Mouse (Mus musculus) midbrain, embryonic 13.5 days (tissue): ENCODE results near the gene S100a3. TPM values are rescaled to one million over a fixed set of nuclear protein-coding genes. Genes with fewer than 3 reads are reported as not detected.

Source experiments
- ATAC-seq: fragments of 200-750 bp; cut with Nextera tagmentation; 2 replicates; pipeline ENCODE4 v1.8.0; 2017; ENCODE audit warnings: mild to moderate bottlenecking, moderate TSS enrichment, moderate library complexity
- H3K27ac ChIP-seq: fragments of 300-500 bp; sonication (generic); 2 replicates; pipeline ENCODE4 v1.5.1; 2015; ENCODE audit warnings: inconsistent platforms, mild to moderate bottlenecking, moderate library complexity
- H3K27me3 ChIP-seq: fragments of 300-500 bp; sonication (generic); 2 replicates; pipeline ENCODE4 v1.6.1; 2015; ENCODE audit warnings: mild to moderate bottlenecking, inconsistent platforms
- H3K36me3 ChIP-seq: fragments of 300-500 bp; sonication (generic); 2 replicates; pipeline ENCODE4 v1.6.1; 2015; ENCODE audit warnings: mild to moderate bottlenecking, inconsistent platforms
- H3K4me1 ChIP-seq: fragments of 300-500 bp; sonication (generic); replicated peaks from 2 replicates; pipeline ENCODE4 v1.6.1; 2015; ENCODE audit warnings: inconsistent platforms
- H3K4me2 ChIP-seq: fragments of 300-500 bp; sonication (generic); replicated peaks from 2 replicates; pipeline ENCODE4 v1.6.1; 2015; ENCODE audit warnings: moderate library complexity, mild to moderate bottlenecking, inconsistent platforms
- H3K4me3 ChIP-seq: fragments of 300-500 bp; sonication (generic); replicated peaks from 2 replicates; pipeline ENCODE4 v1.5.1; 2015; ENCODE audit warnings: mild to moderate bottlenecking, inconsistent platforms
- H3K9ac ChIP-seq: fragments of 300-500 bp; sonication (generic); replicated peaks from 2 replicates; pipeline ENCODE4 v1.6.1; 2015; ENCODE audit warnings: mild to moderate bottlenecking, inconsistent platforms
- H3K9me3 ChIP-seq: fragments of 300-500 bp; sonication (generic); 2 replicates; pipeline ENCODE4 v1.6.1; 2016; ENCODE audit warnings: mild to moderate bottlenecking, inconsistent platforms
- WGBS: fragments of 180-500 bp; shearing (Covaris S2); methylation state at CpG from one replicate; pipeline ENCODE4 v1.1.7; 2015; 5-methylcytosine and 5-hydroxymethylcytosine counted together
- polyA plus RNA-seq: library from polyadenylated mRNA; unstranded; fragments of >200 nt; fragmentation: Nextera tagmentation; extraction: Ambion mirVana; gene quantifications from 2 replicates; pipeline ENCODE4 v1.2.1, GENCODE M21; 2015

S100a3 gene
- polyA plus RNA-seq, 1 experiment from 2014 or later: not detected

GRCm38 (mm10) chr3:90594466-90594865, 34.1 kb downstream of the S100a3 start:
- Histone ChIP-seq H3K27me3 (no peaks in the 10 kb centered on the region), H3K36me3 (no peaks in the 10 kb centered on the region), H3K4me2 (no peak overlapping the region), H3K27ac (no peak overlapping the region), H3K4me3 (no peak overlapping the region), H3K9ac (no peak overlapping the region), H3K4me1 (no peaks in the 10 kb centered on the region), H3K9me3 (no peaks in the 10 kb centered on the region)
- WGBS: 86% methylated on average over 1 of the region's 1 CpGs
- no peak for ATAC-seq

DNA sequence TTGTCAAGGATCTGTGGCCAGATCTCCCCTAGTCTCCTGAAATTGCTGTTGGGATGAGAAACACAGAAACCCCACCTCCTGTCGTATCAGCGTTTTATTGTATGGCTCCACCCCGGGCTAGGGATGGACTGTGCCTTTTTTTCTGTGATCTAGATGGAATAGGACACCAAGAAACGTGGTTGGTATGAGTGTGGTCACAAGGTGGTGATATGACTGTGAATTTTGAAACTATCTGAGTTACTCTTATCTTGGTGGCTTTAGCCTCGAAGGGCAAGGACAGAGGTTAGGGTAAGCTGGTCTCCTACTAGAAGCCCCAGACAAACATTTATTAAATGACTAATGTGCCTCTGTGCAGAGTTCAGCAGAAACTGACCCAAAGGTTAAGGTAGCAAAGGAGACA, 35.2 kb downstream of the S100a3 start:
- Histone ChIP-seq H3K4me3 (no peak overlapping the region), H3K9me3 (no peaks in the 10 kb centered on the region), H3K27ac (no peak overlapping the region), H3K36me3 (no peaks in the 10 kb centered on the region), H3K4me1 (no peaks in the 10 kb centered on the region), H3K27me3 (no peaks in the 10 kb centered on the region), H3K9ac (no peak overlapping the region), H3K4me2 (no peak overlapping the region)
- no peak for ATAC-seq
- WGBS: 78% methylated on average over 5 of the region's 5 CpGs

- Histone ChIP-seq H3K9ac (no peak overlapping the region), H3K27me3 (no peaks in the 10 kb centered on the region)
- 91% methylated on average over 6 of the region's 6 CpGs for WGBS
Observed at GRCm38 (mm10) chr3:90596810-90597209, 36.4 kb downstream of the S100a3 start.

GRCm38 (mm10) chr3:90597736-90598135, 37.4 kb downstream of the S100a3 start:
- no peak overlapping the region for H3K9ac ChIP-seq
- H3K27ac ChIP-seq: no peak overlapping the region
- no peaks in the 10 kb centered on the region for H3K4me1 ChIP-seq
- no peak for ATAC-seq
- H3K9me3 ChIP-seq: no peaks in the 10 kb centered on the region
- 67% methylated on average over 6 of the region's 6 CpGs for WGBS
- H3K4me2 ChIP-seq: no peak overlapping the region
- H3K36me3 ChIP-seq: no peaks in the 10 kb centered on the region
- no peaks in the 10 kb centered on the region for H3K27me3 ChIP-seq
- no peak overlapping the region for H3K4me3 ChIP-seq

More at GRCm38 (mm10) chr3:90596810-90597209, 36.4 kb downstream of the S100a3 start:
- Histone ChIP-seq H3K4me3 (no peak overlapping the region), H3K36me3 (no peaks in the 10 kb centered on the region), H3K4me1 (no peaks in the 10 kb centered on the region), H3K9me3 (no peaks in the 10 kb centered on the region), H3K27ac (no peak overlapping the region), H3K4me2 (no peak overlapping the region)
- ATAC-seq: no peak

DNA sequence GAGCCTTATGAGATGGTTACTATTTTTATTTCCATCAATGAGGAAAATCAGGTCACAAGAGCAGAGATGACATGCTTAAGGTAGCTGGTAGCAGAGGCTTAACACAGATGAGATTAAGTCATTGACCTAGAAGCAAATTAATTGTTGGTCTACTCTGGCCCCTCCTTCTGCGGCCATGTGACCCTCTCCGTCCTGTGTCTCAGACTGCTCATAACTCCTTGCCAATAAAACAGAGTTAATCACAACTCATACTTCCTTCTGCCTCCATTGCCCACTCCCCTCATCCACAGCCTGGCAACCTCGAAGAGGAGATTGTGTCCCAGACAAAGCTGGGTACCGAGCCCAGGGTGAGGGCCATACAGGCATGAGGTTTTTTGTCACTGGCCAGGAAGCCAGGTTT, 37.8 kb downstream of the S100a3 start:
- H3K27me3 ChIP-seq: no peaks in the 10 kb centered on the region
- no peaks in the 10 kb centered on the region for H3K36me3 ChIP-seq
- H3K27ac ChIP-seq: no peak overlapping the region
- no peak overlapping the region for H3K9ac ChIP-seq
- ATAC-seq: no peak
- no peak overlapping the region for H3K4me3 ChIP-seq
- no peak overlapping the region for H3K4me2 ChIP-seq
- no peaks in the 10 kb centered on the region for H3K9me3 ChIP-seq
- 75% methylated on average over 4 of the region's 4 CpGs for WGBS
- H3K4me1 ChIP-seq: no peaks in the 10 kb centered on the region

DNA sequence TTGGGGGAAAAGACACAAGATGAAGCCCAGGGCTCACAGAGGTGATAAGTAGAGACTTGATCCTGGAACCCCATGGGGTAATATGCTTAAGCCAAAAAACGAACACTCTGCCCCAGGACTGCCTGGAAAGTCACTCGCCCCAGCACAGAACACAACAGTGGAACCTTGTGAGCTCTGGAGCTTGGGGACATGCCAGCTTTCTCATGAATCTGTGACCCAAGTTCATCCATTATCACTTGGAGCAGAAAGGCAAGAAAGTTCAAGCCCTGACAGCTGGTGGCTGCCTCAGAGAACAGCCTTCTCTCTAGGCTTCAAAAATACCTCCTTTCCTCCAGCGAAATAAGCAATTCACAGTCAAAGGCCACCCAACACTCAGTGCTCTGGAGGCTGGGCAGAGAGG, 39.0 kb downstream of the S100a3 start:
- no peaks in the 10 kb centered on the region for H3K4me1 ChIP-seq
- H3K27me3 ChIP-seq: no peaks in the 10 kb centered on the region
- no peak overlapping the region for H3K9ac ChIP-seq
- no peaks in the 10 kb centered on the region for H3K9me3 ChIP-seq
- ATAC-seq: no peak
- no peak overlapping the region for H3K4me3 ChIP-seq
- H3K36me3 ChIP-seq: no peaks in the 10 kb centered on the region
- H3K27ac ChIP-seq: no peak overlapping the region
- 83% methylated on average over 3 of the region's 3 CpGs for WGBS
- no peak overlapping the region for H3K4me2 ChIP-seq

DNA sequence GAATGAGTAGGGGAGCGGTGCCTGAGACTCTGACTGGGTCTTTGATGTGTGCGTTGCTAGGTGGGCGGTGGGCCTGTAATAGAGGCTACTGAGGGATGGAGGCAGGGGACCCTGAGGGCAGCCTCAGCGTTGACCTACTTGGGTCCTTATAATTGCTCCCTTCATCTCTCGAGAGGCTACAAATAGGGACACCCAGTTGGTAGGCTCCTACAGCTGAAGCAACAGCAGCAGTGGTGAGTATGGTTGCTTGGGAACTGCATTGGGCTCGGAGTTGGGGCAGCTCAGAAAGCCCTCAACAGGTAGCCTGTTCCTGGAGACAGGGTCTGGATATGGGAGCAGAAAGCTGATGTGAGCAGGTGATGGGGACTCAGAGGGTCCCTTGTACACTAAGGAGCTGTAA, 39.7 kb downstream of the S100a3 start:
- H3K4me3 ChIP-seq: no peak overlapping the region
- H3K27ac ChIP-seq: no peak overlapping the region
- H3K27me3 ChIP-seq: no peaks in the 10 kb centered on the region
- H3K9me3 ChIP-seq: no peaks in the 10 kb centered on the region
- no peaks in the 10 kb centered on the region for H3K36me3 ChIP-seq
- H3K4me1 ChIP-seq: no peaks in the 10 kb centered on the region
- H3K4me2 ChIP-seq: no peak overlapping the region
- no peak overlapping the region for H3K9ac ChIP-seq
- WGBS: 94% methylated on average over 6 of the region's 6 CpGs
- no peak for ATAC-seq

- Histone ChIP-seq H3K4me3 (no peak overlapping the region), H3K27me3 (no peaks in the 10 kb centered on the region), H3K9me3 (no peaks in the 10 kb centered on the region), H3K27ac (no peak overlapping the region), H3K4me1 (no peaks in the 10 kb centered on the region), H3K36me3 (no peaks in the 10 kb centered on the region), H3K9ac (no peak overlapping the region), H3K4me2 (no peak overlapping the region)
- no peak for ATAC-seq
- WGBS: 82% methylated on average over 8 of the region's 8 CpGs
Observed at GRCm38 (mm10) chr3:90600458-90601195, 40.2 kb downstream of the S100a3 start.

DNA sequence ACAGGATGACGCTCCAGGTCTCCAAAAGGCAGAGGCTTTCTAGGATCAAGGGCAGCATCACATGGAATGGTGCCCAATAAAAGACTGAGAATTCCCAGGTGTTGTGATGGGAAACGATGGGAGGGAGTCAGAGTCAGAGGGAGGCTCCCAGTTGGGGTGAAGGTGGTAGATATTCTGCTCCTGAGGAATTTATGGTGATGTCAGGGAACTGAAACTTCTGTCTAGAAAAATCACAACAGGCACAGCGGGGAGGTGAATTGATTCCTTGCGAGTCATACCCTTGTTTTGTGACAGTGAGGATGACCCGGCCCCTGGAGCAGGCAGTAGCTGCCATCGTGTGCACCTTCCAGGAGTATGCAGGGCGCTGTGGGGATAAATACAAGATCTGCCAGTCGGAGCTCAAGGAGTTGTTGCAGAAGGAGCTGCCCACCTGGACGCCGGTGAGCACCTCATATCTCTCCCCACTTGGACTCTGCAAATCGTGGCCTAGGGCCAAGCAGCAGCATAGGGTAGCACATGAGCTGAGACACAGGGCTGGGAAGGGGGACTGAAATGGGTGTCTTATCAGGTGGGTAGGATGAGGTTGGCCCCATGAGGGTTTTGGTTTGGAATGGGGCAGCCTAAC, 41.2 kb downstream of the S100a3 start, which contains the start of gene Gm42674:
TSS of gene Gm42674 (plus strand) at position 419 of the 625 bp plus-strand sequence.
- ATAC-seq: no peak
- no peak within 1 kb of the TSS for H3K4me3 ChIP-seq
- H3K4me1 ChIP-seq: no peaks in the 10 kb centered on the region
- H3K4me2 ChIP-seq: no peak within 1 kb of the TSS
- no peak within 1 kb of the TSS for H3K9ac ChIP-seq
- WGBS: 85% methylated on average over 11 of the region's 11 CpGs
- no peak within 1 kb of the TSS for H3K27ac ChIP-seq
- no peaks in the 10 kb centered on the region for H3K36me3 ChIP-seq
- H3K27me3 ChIP-seq: no peaks in the 10 kb centered on the region
- H3K9me3 ChIP-seq: no peaks in the 10 kb centered on the region

DNA sequence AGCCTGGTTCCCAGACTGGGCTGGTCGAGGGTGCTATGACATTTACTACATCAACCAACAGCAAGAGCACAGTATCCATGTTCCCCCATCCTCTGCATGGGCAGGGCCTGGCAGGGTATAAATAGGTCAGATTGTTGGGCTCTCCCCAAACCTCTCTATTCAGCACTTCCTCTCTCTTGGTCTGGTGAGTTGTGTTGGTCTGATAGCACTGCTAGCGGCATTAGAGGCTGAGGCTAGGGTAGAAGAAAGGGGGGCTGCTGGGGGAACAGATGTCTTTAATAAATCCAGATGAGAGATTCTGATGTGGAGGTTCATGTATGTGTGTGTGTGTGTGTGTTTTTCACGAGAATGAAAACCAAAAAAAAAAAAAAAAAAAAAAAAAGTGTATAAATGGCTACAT, 43.2 kb downstream of the S100a3 start, which contains the start of gene S100a4:
TSS of gene S100a4 (plus strand) at position 149 of the 400 bp plus-strand sequence.
- H3K9ac ChIP-seq: no peak within 1 kb of the TSS
- H3K27me3 ChIP-seq: no peaks in the 10 kb centered on the region
- H3K27ac ChIP-seq: no peak within 1 kb of the TSS
- ATAC-seq: no peak
- H3K4me1 ChIP-seq: no peaks in the 10 kb centered on the region
- no peak within 1 kb of the TSS for H3K4me2 ChIP-seq
- H3K36me3 ChIP-seq: no peaks in the 10 kb centered on the region
- no peaks in the 10 kb centered on the region for H3K9me3 ChIP-seq
- whole genome bisulfite sequencing: 75% methylated on average over 3 of the region's 3 CpGs
- H3K4me3 ChIP-seq: no peak within 1 kb of the TSS

DNA sequence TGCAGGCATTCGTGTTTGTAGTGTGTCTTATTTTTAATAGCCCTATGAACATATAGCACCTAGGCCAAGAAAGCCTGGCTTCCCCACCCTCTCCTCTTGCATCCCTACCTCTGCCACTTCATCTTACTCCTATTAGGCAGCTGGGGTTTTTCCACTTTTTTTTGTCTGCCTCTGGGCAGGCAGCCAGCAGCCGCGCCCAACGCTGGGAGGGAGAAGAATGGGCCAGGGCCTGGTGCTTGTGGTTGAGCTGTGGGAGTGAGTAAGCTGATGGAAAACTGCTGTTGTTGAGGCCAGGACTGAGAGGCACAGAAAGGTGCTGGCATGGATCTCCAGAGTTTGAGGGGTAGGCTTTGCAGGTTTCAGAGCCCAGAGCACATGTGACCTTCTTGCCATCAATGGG, 44.0 kb downstream of the S100a3 start:
- Histone ChIP-seq H3K27me3 (no peaks in the 10 kb centered on the region), H3K9me3 (no peaks in the 10 kb centered on the region), H3K36me3 (no peaks in the 10 kb centered on the region), H3K4me2 (no peak overlapping the region), H3K4me1 (no peaks in the 10 kb centered on the region), H3K9ac (no peak overlapping the region), H3K27ac (no peak overlapping the region), H3K4me3 (no peak overlapping the region)
- ATAC-seq: peak; percentile 70
- WGBS: 64% methylated on average over 4 of the region's 4 CpGs

DNA sequence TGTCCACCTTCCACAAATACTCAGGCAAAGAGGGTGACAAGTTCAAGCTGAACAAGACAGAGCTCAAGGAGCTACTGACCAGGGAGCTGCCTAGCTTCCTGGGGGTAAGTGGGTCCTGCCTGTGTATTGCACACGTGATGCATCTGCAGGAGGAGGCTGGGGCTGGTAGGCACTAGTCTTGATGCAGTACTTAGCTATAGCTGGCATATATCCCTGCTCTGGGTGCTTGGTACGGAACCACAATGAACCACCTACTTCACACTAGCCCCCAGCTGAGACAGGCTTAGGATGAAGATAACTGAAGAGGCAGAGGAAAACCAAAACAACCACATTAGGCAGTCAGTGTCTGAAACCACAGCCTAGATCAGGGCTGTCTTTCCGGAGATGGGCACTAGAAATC, 44.7 kb downstream of the S100a3 start:
- H3K27ac ChIP-seq: no peak overlapping the region
- no peak overlapping the region for H3K4me3 ChIP-seq
- no peaks in the 10 kb centered on the region for H3K4me1 ChIP-seq
- no peak overlapping the region for H3K4me2 ChIP-seq
- H3K27me3 ChIP-seq: no peaks in the 10 kb centered on the region
- no peaks in the 10 kb centered on the region for H3K36me3 ChIP-seq
- H3K9me3 ChIP-seq: no peaks in the 10 kb centered on the region
- whole genome bisulfite sequencing: 87% methylated on average over 3 of the region's 3 CpGs
- 0 out of 2 replicates have a peak, but pooled peaks have one; percentile 13 for ATAC-seq
- no peak overlapping the region for H3K9ac ChIP-seq
